Mouse (Mus musculus): ENCODE results near the gene Dhrs13. TPM values are rescaled to one million over a fixed set of nuclear protein-coding genes. Genes with fewer than 3 reads are reported as not detected.

Dhrs13 gene
- polyA plus RNA-seq, 1 experiment from 2014 or later = 21.1 TPM

GRCm38 (mm10) chr11:78074277-78074652 is 42.2 kb downstream of the Dhrs13 start:
- Histone ChIP-seq H3K4me1 (peaks cover 6% of the 10 kb centered on the region), H3K9me3 (no peaks in the 10 kb centered on the region), H3K4me2 (replicated peaks) (no peak overlapping the region), H3K36me3 (peaks cover 64% of the 10 kb centered on the region), H3K4me3 (no peak overlapping the region), H3K27me3 (no peaks in the 10 kb centered on the region), H3K27ac (no peak overlapping the region), H3K9ac (no peak overlapping the region)
- no peak for ATAC-seq (ENCODE audit: low FRiP score, low read depth)
- 87% methylated on average over 2 of the region's 2 CpGs for WGBS

DNA sequence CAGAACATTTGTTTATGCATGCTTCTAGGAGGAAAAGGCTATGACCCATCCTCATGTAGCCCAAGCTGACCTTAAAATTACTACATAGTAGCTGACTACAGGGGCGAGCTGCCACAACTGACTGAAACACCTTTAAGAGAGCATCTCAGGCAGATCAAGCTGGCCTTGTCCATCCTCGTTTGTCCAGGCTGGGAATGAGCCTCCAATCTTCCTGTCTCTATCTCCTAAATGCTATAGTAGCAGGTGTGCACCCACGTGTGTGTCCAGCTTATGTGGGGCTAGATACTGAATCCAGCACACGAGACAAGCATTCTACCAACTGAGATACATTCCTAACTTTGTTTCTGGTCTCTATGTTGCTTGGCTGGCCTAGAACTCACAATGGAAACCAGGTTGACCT is 42.6 kb downstream of the Dhrs13 start:
- H3K36me3 ChIP-seq = peaks cover 64% of the 10 kb centered on the region
- H3K4me3 ChIP-seq = no peak overlapping the region
- WGBS = 85% methylated on average over 4 of the region's 4 CpGs
- no peaks in the 10 kb centered on the region for H3K27me3 ChIP-seq
- no peak overlapping the region for H3K27ac ChIP-seq
- H3K9ac ChIP-seq = no peak overlapping the region
- H3K9me3 ChIP-seq = no peaks in the 10 kb centered on the region
- no peak for ATAC-seq (ENCODE audit: low FRiP score, low read depth)
- H3K4me2 ChIP-seq (replicated peaks) = no peak overlapping the region
- H3K4me1 ChIP-seq = peaks cover 10% of the 10 kb centered on the region

GRCm38 (mm10) chr11:78079961-78080921 is 48.2 kb downstream of the Dhrs13 start, which contains the start of gene Eral1:
TSS of gene Eral1 (minus strand) at chr11:78080383.
- H3K4me2 ChIP-seq (replicated peaks) = peak within 1 kb of the TSS; percentile 80
- peak within 1 kb of the TSS; percentile 76 for H3K4me3 ChIP-seq
- WGBS = 1% methylated on average over 42 of the region's 42 CpGs
- H3K27ac ChIP-seq = no peak within 1 kb of the TSS; the same call in 1 of the 2 replicates
- H3K9ac ChIP-seq = peak within 1 kb of the TSS; percentile 80
- H3K27me3 ChIP-seq = no peaks in the 10 kb centered on the region
- H3K9me3 ChIP-seq = no peaks in the 10 kb centered on the region
- peak; percentile 95 for ATAC-seq (ENCODE audit: low FRiP score, low read depth)
- peaks cover 14% of the 10 kb centered on the region for H3K4me1 ChIP-seq
- H3K36me3 ChIP-seq = peaks cover 30% of the 10 kb centered on the region

DNA sequence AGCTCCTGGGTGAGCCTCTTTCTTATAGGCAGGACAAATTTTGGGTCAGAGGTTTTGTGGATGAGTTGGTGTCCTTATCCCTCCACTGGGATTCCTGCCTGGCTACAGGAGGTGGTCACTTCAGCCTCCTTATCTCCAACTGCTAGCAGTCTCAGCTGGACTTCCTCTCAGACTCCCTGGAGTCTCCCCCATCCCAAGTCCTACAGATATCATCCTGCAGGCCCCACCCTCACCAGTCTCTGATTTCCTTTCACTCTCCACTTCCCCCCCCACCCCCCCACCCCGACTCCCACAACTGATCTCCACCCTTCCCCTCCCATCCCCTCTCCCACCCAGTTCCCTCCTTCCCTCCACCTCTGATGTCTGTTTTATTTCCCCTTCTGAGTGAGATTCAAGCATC is 51.5 kb downstream of the Dhrs13 start:
- 45% methylated on average over 1 of the region's 1 CpGs for WGBS
- H3K27ac ChIP-seq = no peak overlapping the region
- H3K4me3 ChIP-seq = no peak overlapping the region
- no peaks in the 10 kb centered on the region for H3K9me3 ChIP-seq
- no peak overlapping the region for H3K9ac ChIP-seq
- no peak overlapping the region for H3K4me2 ChIP-seq (replicated peaks)
- no peaks in the 10 kb centered on the region for H3K27me3 ChIP-seq
- H3K36me3 ChIP-seq = no peaks in the 10 kb centered on the region
- H3K4me1 ChIP-seq = peaks cover 14% of the 10 kb centered on the region
- no peak for ATAC-seq (ENCODE audit: low FRiP score, low read depth)

DNA sequence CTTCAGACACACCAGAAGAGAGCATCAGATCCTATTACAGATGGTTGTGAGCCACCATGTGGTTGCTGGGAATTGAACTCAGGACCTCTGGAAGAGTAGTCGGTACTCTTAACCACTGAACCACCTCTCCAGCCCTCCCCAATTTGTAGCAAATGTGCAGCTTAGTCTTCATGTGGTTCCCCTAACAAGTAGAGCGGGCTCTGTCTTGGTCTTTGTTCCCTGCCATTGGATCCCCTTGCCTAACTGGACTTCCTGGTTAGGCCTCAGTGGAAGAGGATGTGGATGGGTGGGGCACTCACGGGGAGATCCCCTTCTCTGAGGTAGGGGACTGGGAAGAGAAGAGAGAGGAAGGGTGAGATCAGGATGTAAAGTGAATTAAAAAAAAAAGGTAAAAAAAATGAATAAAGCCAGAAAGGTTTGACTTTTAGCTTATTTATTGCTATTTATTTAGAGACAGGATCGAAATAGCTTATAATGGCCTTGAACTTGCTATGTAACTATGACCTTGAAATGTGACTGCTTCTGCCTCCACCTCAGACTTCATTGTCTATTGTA is 54.9 kb downstream of the Dhrs13 start:
- H3K4me1 ChIP-seq = no peaks in the 10 kb centered on the region
- H3K4me3 ChIP-seq = no peak overlapping the region
- H3K4me2 ChIP-seq (replicated peaks) = no peak overlapping the region
- no peak overlapping the region for H3K27ac ChIP-seq
- ATAC-seq (ENCODE audit: low FRiP score, low read depth) = no peak
- no peaks in the 10 kb centered on the region for H3K9me3 ChIP-seq
- H3K36me3 ChIP-seq = no peaks in the 10 kb centered on the region
- H3K27me3 ChIP-seq = no peaks in the 10 kb centered on the region
- WGBS = 83% methylated on average over 4 of the region's 4 CpGs
- no peak overlapping the region for H3K9ac ChIP-seq

MicroRNAs encoded within 50 kb of the gene (microRNA counts, 519-probe panel; counts per million panel counts)
- 3,874 counts per million, percentile 74 among the panel's probes with 10 or more counts for microRNA mmu-miR-144
- microRNA mmu-miR-451 = 3,148 counts per million, percentile 53 among the panel's probes with 10 or more counts

Small RNAs within 50 kb of the gene (microRNA-seq; reads per million reads assigned to microRNA genes)
- 55.5 reads per million, percentile 45 among the genes with 10 or more reads in this experiment for gene Mir144
- not detected for gene Mir451a
- gene Mir451b = not detected

Other genes with a start within 250 kb of the Dhrs13 start
- gene Gm10277, start 244.5 kb upstream of the Dhrs13 start, polyA plus RNA-seq (2015; fragmentation: Nextera tagmentation; extraction: Ambion mirVana) = 1.8 and 2.4 TPM in 2 replicates
- gene Pipox, start 138.2 kb upstream of the Dhrs13 start, polyA plus RNA-seq (2015; fragmentation: Nextera tagmentation; extraction: Ambion mirVana) = 0.66 and 1.4 TPM in 2 replicates
- 0.18 and 0.60 TPM in 2 replicates for gene Sez6, start 101.5 kb upstream of the Dhrs13 start, polyA plus RNA-seq (2015; fragmentation: Nextera tagmentation; extraction: Ambion mirVana)
- gene Phf12, start 49.5 kb upstream of the Dhrs13 start, polyA plus RNA-seq (2015; fragmentation: Nextera tagmentation; extraction: Ambion mirVana) = 21.5 and 22.0 TPM in 2 replicates
- 52.0 and 52.9 TPM in 2 replicates for gene Flot2, start 5.7 kb downstream of the Dhrs13 start, polyA plus RNA-seq (2015; fragmentation: Nextera tagmentation; extraction: Ambion mirVana)
- gene Eral1, start 48.1 kb downstream of the Dhrs13 start, polyA plus RNA-seq (2015; fragmentation: Nextera tagmentation; extraction: Ambion mirVana) = 37.8 and 38.7 TPM in 2 replicates
- gene Fam222b, start 62.4 kb downstream of the Dhrs13 start, polyA plus RNA-seq (2015; fragmentation: Nextera tagmentation; extraction: Ambion mirVana) = 13.7 and 16.1 TPM in 2 replicates
- 108 and 109 TPM in 2 replicates for gene Traf4, start 133.3 kb downstream of the Dhrs13 start, polyA plus RNA-seq (2015; fragmentation: Nextera tagmentation; extraction: Ambion mirVana)
- gene Nek8, start 144.4 kb downstream of the Dhrs13 start, polyA plus RNA-seq (2015; fragmentation: Nextera tagmentation; extraction: Ambion mirVana) = 20.1 and 20.7 TPM in 2 replicates
- gene Tlcd1, start 144.4 kb downstream of the Dhrs13 start, polyA plus RNA-seq (2015; fragmentation: Nextera tagmentation; extraction: Ambion mirVana) = 13.5 and 14.1 TPM in 2 replicates
- gene Rpl23a, start 151.3 kb downstream of the Dhrs13 start, polyA plus RNA-seq (2015; fragmentation: Nextera tagmentation; extraction: Ambion mirVana) = 1,373 and 1,384 TPM in 2 replicates
- 171 and 185 TPM in 2 replicates for gene Rab34, start 156.2 kb downstream of the Dhrs13 start, polyA plus RNA-seq (2015; fragmentation: Nextera tagmentation; extraction: Ambion mirVana)
- 2.7 and 3.0 TPM in 2 replicates for gene Proca1, start 161.1 kb downstream of the Dhrs13 start, polyA plus RNA-seq (2015; fragmentation: Nextera tagmentation; extraction: Ambion mirVana)
- gene Sdf2, start 213.5 kb downstream of the Dhrs13 start, polyA plus RNA-seq (2015; fragmentation: Nextera tagmentation; extraction: Ambion mirVana) = 78.9 and 81.2 TPM in 2 replicates
- 29.4 and 33.2 TPM in 2 replicates for gene Supt6, start 213.7 kb downstream of the Dhrs13 start, polyA plus RNA-seq (2015; fragmentation: Nextera tagmentation; extraction: Ambion mirVana)
- 74.7 and 76.1 TPM in 2 replicates for gene 2610507B11Rik, start 229.5 kb downstream of the Dhrs13 start, polyA plus RNA-seq (2015; fragmentation: Nextera tagmentation; extraction: Ambion mirVana)

Data from limb, embryonic 13.5 days (tissue).